Mouse (Mus musculus): Measurements from ENCODE around the gene Pax5. TPM values are rescaled to one million over a fixed set of nuclear protein-coding genes. Genes with fewer than 3 reads are reported as not detected.

Pax5 gene
- total and polyA plus RNA-seq, 2 experiments from 2014 or later = 3.0 to 46.0 TPM

DNA sequence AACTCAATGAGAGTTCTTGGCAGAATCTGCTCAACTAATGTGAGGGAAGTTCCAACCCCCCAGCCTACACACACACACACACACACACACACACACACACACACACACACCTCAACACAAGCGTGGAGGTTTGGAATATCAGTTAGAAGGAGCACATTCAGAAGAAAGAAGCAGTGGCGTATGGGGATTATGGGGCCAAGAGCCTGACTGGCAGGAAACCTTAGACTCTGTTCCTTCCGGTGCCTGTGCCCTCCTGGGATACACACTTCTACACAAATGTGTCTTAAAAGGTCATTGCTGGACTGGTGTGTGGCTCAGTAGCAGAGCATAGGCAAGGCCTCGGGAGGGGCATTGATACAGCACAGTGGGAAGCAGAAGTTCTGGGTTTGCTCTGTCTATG, 10.9 kb upstream of the Pax5 start:
- peaks cover 25% of the 10 kb centered on the region for H3K27me3 ChIP-seq (ENCODE audit: insufficient read depth, low read length)

DNA sequence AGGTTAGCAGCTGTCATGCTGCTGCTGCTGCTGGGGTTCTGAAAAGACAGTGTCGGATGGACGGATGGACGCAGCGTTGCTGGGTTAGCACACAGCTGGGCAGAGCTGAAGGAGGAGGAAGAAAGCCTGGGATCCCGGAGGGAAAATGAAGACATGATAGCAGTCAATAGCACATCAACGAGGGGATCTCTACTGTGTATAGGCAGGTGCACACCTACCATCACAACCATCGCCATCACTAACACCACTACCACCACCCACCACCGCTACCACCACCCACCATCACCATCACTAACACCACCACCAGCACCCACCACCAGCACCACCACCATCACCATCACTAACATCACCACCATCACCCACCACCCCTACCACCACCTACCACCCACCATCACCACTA, 9.8 kb upstream of the Pax5 start:
- H3K4me1 ChIP-seq (ENCODE audit: insufficient read depth, low read length) = no peaks in the 10 kb centered on the region
- TF ChIP-seq CTCF (IDR thresholded peaks at IDR 0.05) = no peak
- H3K36me3 ChIP-seq (ENCODE audit: insufficient read depth, low read length) = no peaks in the 10 kb centered on the region
- H3K9me3 ChIP-seq (ENCODE audit: low read length) = no peaks in the 10 kb centered on the region
- no peak for ATAC-seq (ENCODE audit: low FRiP score)
- no peak overlapping the region for H3K4me3 ChIP-seq (ENCODE audit: low read depth, low read length)
- H3K27me3 ChIP-seq (ENCODE audit: insufficient read depth, low read length) = peaks cover 32% of the 10 kb centered on the region
- H3K4me2 ChIP-seq (ENCODE audit: low read depth, low read length, poor library complexity, severe bottlenecking) = no peak overlapping the region
- 93% methylated on average over 8 of the region's 8 CpGs for WGBS
- DNase-seq (ENCODE audit: low spot score) = no peak
- no peak overlapping the region for H3K27ac ChIP-seq (ENCODE audit: low read depth, low read length)
- H3K9ac ChIP-seq (replicated peaks; ENCODE audit: low read length, poor library complexity, severe bottlenecking) = no peak overlapping the region

More for the DNA sequence above, 10.9 kb upstream of the Pax5 start:
- WGBS = 85% methylated on average over 4 of the region's 4 CpGs
- ATAC-seq (ENCODE audit: low FRiP score) = no peak
- no peaks in the 10 kb centered on the region for H3K36me3 ChIP-seq (ENCODE audit: insufficient read depth, low read length)
- no peak for TF ChIP-seq CTCF (IDR thresholded peaks at IDR 0.05)
- no peak overlapping the region for H3K4me3 ChIP-seq (ENCODE audit: low read depth, low read length)
- no peaks in the 10 kb centered on the region for H3K9me3 ChIP-seq (ENCODE audit: low read length)
- no peak for DNase-seq (ENCODE audit: low spot score)
- H3K9ac ChIP-seq (replicated peaks; ENCODE audit: low read length, poor library complexity, severe bottlenecking) = no peak overlapping the region
- H3K4me1 ChIP-seq (ENCODE audit: insufficient read depth, low read length) = no peaks in the 10 kb centered on the region
- no peak overlapping the region for H3K4me2 ChIP-seq (ENCODE audit: low read depth, low read length, poor library complexity, severe bottlenecking)
- no peak overlapping the region for H3K27ac ChIP-seq (ENCODE audit: low read depth, low read length)

DNA sequence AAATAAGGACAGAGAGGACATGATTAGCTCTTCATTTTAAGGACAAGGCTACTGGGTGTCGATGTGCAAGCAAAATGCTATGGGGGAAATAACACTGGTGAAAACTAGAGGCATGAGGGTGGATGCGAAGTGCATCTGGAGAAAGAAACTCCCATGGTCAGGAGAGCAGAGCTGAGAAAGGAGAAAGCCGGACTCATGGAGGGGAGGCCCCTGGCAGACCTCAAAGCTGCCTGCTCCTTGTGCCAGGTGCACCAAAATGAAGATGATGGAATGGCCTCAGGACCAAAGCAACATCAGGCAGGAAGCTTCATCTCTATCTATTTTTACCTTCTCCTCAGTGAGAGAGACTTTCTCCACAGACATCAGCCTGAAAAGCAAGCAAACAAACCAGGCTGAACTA, 7.4 kb upstream of the Pax5 start:
- Histone ChIP-seq H3K27me3 (ENCODE audit: insufficient read depth, low read length) (peaks cover 44% of the 10 kb centered on the region), H3K36me3 (ENCODE audit: insufficient read depth, low read length) (no peaks in the 10 kb centered on the region), H3K9ac (replicated peaks; ENCODE audit: low read length, poor library complexity, severe bottlenecking) (no peak overlapping the region), H3K9me3 (ENCODE audit: low read length) (no peaks in the 10 kb centered on the region), H3K4me3 (ENCODE audit: low read depth, low read length) (no peak overlapping the region), H3K4me1 (ENCODE audit: insufficient read depth, low read length) (no peaks in the 10 kb centered on the region), H3K4me2 (ENCODE audit: low read depth, low read length, poor library complexity, severe bottlenecking) (no peak overlapping the region), H3K27ac (ENCODE audit: low read depth, low read length) (no peak overlapping the region)
- ATAC-seq (ENCODE audit: low FRiP score) = no peak
- TF ChIP-seq CTCF (IDR thresholded peaks at IDR 0.05) = no peak
- DNase-seq (ENCODE audit: low spot score) = no peak
- 74% methylated on average over 3 of the region's 3 CpGs for WGBS

DNA sequence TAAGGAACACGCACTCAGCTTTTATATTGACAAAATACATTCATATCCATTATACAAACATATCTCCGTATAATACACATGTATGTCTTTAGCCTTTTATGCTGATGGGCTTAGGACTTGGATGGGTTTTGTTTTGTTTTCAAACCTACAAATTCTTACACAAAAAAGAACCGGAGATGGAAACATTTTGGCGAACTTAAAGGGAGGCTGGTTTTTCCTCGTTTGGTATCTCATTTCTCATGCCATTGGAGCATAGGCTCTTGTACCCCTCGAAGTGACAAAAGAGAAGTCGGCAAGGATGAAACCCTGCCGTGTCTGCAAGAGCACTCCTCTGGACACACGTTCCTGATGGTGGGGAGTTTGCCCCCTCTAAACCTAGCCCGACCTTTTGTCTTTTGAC, 6.1 kb upstream of the Pax5 start:
- Histone ChIP-seq H3K9me3 (ENCODE audit: low read length) (no peaks in the 10 kb centered on the region), H3K9ac (replicated peaks; ENCODE audit: low read length, poor library complexity, severe bottlenecking) (no peak overlapping the region), H3K4me3 (ENCODE audit: low read depth, low read length) (no peak overlapping the region), H3K36me3 (ENCODE audit: insufficient read depth, low read length) (no peaks in the 10 kb centered on the region), H3K27ac (ENCODE audit: low read depth, low read length) (no peak overlapping the region), H3K4me1 (ENCODE audit: insufficient read depth, low read length) (no peaks in the 10 kb centered on the region), H3K27me3 (ENCODE audit: insufficient read depth, low read length) (peaks cover 47% of the 10 kb centered on the region), H3K4me2 (ENCODE audit: low read depth, low read length, poor library complexity, severe bottlenecking) (no peak overlapping the region)
- DNase-seq (ENCODE audit: low spot score) = no peak
- ATAC-seq (ENCODE audit: low FRiP score) = no peak
- no peak for TF ChIP-seq CTCF (IDR thresholded peaks at IDR 0.05)
- WGBS = 6% methylated on average over 10 of the region's 10 CpGs

DNA sequence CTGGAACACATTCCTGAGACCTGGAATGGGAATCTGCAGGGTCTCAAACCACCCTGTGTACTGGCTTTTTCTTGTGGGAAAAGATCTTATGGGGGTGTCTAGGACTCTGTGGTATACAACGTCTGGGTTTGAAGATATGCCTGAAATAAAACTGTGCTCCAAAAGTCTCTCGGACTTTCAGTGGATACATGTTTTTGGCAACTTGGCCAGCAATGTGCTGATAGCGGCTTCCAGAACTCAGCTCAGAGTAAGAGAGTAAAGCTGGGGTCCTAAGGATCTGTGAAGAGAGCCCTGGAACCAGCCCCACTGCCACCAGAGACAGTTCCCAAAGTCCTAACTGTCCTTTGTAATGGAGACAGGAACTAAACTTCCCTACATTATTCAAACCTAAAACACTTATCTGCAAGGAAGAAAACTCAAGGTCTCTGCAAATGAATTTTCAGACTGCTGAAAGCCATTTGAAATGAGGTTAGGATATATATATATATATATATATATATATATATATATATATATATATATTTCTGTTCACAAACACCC, 5.4 kb upstream of the Pax5 start:
- no peak overlapping the region for H3K27ac ChIP-seq (ENCODE audit: low read depth, low read length)
- H3K4me3 ChIP-seq (ENCODE audit: low read depth, low read length) = no peak overlapping the region
- no peak overlapping the region for H3K4me2 ChIP-seq (ENCODE audit: low read depth, low read length, poor library complexity, severe bottlenecking)
- no peaks in the 10 kb centered on the region for H3K9me3 ChIP-seq (ENCODE audit: low read length)
- DNase-seq (ENCODE audit: low spot score) = no peak
- ATAC-seq (ENCODE audit: low FRiP score) = no peak
- no peak overlapping the region for H3K9ac ChIP-seq (replicated peaks; ENCODE audit: low read length, poor library complexity, severe bottlenecking)
- 16% methylated on average over 3 of the region's 3 CpGs for WGBS
- no peaks in the 10 kb centered on the region for H3K36me3 ChIP-seq (ENCODE audit: insufficient read depth, low read length)
- H3K27me3 ChIP-seq (ENCODE audit: insufficient read depth, low read length) = peaks cover 54% of the 10 kb centered on the region
- TF ChIP-seq CTCF (IDR thresholded peaks at IDR 0.05) = no peak
- H3K4me1 ChIP-seq (ENCODE audit: insufficient read depth, low read length) = no peaks in the 10 kb centered on the region

DNA sequence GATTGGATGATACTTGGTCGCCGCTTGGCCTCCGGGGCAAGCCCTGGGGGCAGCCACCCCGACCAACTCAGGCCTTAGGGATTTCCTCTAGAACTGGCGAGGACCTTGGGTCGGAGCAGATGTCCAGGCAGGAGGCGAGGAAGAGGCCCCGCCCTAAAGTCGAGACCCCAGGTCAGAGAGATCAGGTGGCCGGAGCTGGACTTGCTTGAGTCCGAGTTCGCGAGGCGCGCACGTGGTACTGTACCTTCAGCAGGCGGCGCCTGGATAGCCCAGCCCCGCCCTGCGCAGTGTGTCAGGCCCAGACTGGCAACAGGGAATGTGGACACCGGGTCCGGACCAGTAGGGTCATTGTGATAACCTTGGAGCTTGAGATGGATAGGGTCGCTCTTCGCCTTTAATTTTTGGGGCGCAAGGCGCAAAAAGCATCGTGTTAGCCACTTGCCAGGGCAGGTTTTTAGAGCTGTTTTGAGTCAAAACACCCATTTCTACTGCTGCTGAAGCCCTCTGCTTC, 3.9 kb upstream of the Pax5 start:
- DNase-seq (ENCODE audit: low spot score) = no peak
- H3K4me1 ChIP-seq (ENCODE audit: insufficient read depth, low read length) = no peaks in the 10 kb centered on the region
- no peak for ATAC-seq (ENCODE audit: low FRiP score)
- H3K4me3 ChIP-seq (ENCODE audit: low read depth, low read length) = peak overlapping the region; percentile 10; the same call in 1 of the 2 replicates
- 0 out of 2 replicates have a peak overlapping the region, but pooled peaks have one; percentile 26 for H3K27ac ChIP-seq (ENCODE audit: low read depth, low read length)
- TF ChIP-seq CTCF (IDR thresholded peaks at IDR 0.05) = no peak
- no peaks in the 10 kb centered on the region for H3K36me3 ChIP-seq (ENCODE audit: insufficient read depth, low read length)
- no peaks in the 10 kb centered on the region for H3K9me3 ChIP-seq (ENCODE audit: low read length)
- peak overlapping the region; percentile 39; the same call in 1 of the 2 replicates for H3K4me2 ChIP-seq (ENCODE audit: low read depth, low read length, poor library complexity, severe bottlenecking)
- peaks cover 65% of the 10 kb centered on the region for H3K27me3 ChIP-seq (ENCODE audit: insufficient read depth, low read length)
- 1% methylated on average over 27 of the region's 27 CpGs for WGBS
- no peak overlapping the region for H3K9ac ChIP-seq (replicated peaks; ENCODE audit: low read length, poor library complexity, severe bottlenecking)

Measured in midbrain, postnatal 0 days (tissue).